Mouse (Mus musculus) forebrain, embryonic 16.5 days (tissue): ENCODE results near the gene Itga1. TPM values are rescaled to one million over a fixed set of nuclear protein-coding genes. Genes with fewer than 3 reads are reported as not detected.

ENCODE experiments used
- ATAC-seq: fragments of 200-750 bp; cut with Nextera tagmentation; 2 replicates; pipeline ENCODE4 v1.8.0; 2017; ENCODE audit warnings: mild to moderate bottlenecking, moderate library complexity
- H3K27ac ChIP-seq: fragments of 300-500 bp; sonication (generic); 2 replicates; pipeline ENCODE4 v1.5.1; 2014; ENCODE audit warnings: low read length, control low read depth
- H3K27me3 ChIP-seq: fragments of 300-500 bp; sonication (generic); replicated peaks from 2 replicates; pipeline ENCODE4 v1.6.1; 2014; ENCODE audit warnings: low read length; ENCODE audit not compliant: control insufficient read depth, insufficient read depth
- H3K36me3 ChIP-seq: fragments of 300-500 bp; sonication (generic); 2 replicates; pipeline ENCODE4 v1.6.1; 2014; ENCODE audit not compliant: control insufficient read depth, insufficient read depth
- H3K4me1 ChIP-seq: fragments of 300-500 bp; sonication (generic); replicated peaks from 2 replicates; pipeline ENCODE4 v1.6.1; 2014; ENCODE audit warnings: low read length; ENCODE audit not compliant: control insufficient read depth, insufficient read depth
- H3K4me2 ChIP-seq: fragments of 300-500 bp; sonication (generic); 2 replicates; pipeline ENCODE4 v1.6.1; 2014; ENCODE audit warnings: mild to moderate bottlenecking, low read length, control low read depth
- H3K4me3 ChIP-seq: fragments of 300-500 bp; sonication (generic); replicated peaks from 2 replicates; pipeline ENCODE4 v1.5.1; 2014; ENCODE audit warnings: mild to moderate bottlenecking, low read length, control low read depth
- H3K9ac ChIP-seq: fragments of 300-500 bp; sonication (generic); replicated peaks from 2 replicates; pipeline ENCODE4 v1.6.1; 2014; ENCODE audit warnings: low read depth, low read length, control low read depth
- H3K9me3 ChIP-seq: fragments of 300-500 bp; sonication (generic); 2 replicates; pipeline ENCODE4 v1.6.1; 2016; ENCODE audit warnings: low read length; ENCODE audit not compliant: control insufficient read depth
- WGBS: fragments of 180-500 bp; shearing (Covaris S2); extraction: QIAGEN DNeasy Blood & Tissue Kit; methylation state at CpG from one replicate; pipeline ENCODE4 v1.1.7; 2014; 5-methylcytosine and 5-hydroxymethylcytosine counted together
- polyA plus RNA-seq: library from polyadenylated mRNA; unstranded; fragments of >200 nt; fragmentation: Nextera tagmentation; extraction: Ambion mirVana; gene quantifications from 2 replicates; pipeline ENCODE4 v1.2.1, GENCODE M21; 2015

Gene Itga1
- polyA plus RNA-seq, 1 experiment from 2014 or later, result 6.6 TPM

- Histone ChIP-seq H3K9ac (no peak overlapping the region), H3K27ac (no peak overlapping the region), H3K9me3 (0 out of 2 replicates have a peak, but pooled peaks cover 2% of the 10 kb centered on the region), H3K4me2 (peak overlapping the region; percentile 99), H3K4me1 (peaks cover 15% of the 10 kb centered on the region), H3K36me3 (peaks cover 10% of the 10 kb centered on the region), H3K27me3 (no peaks in the 10 kb centered on the region), H3K4me3 (peak overlapping the region; percentile 68; the same call in 1 of the 2 replicates)
- 55% methylated on average over 9 of the region's 9 CpGs for WGBS
- ATAC-seq, result no peak
Observed at GRCm38 (mm10) chr13:115090977-115091445, 10.8 kb downstream of the Itga1 start.

GRCm38 (mm10) chr13:115090069-115090976, 11.4 kb downstream of the Itga1 start, which contains the start of gene Pelo:
Gene Pelo, minus strand, starts transcription at chr13:115090186.
- H3K36me3 ChIP-seq, result peaks cover 10% of the 10 kb centered on the region
- no peaks in the 10 kb centered on the region for H3K27me3 ChIP-seq
- H3K4me2 ChIP-seq, result peak within 1 kb of the TSS; percentile 99
- WGBS, result 1% methylated on average over 60 of the region's 60 CpGs
- H3K4me3 ChIP-seq, result peak within 1 kb of the TSS; percentile 68
- peaks cover 15% of the 10 kb centered on the region for H3K4me1 ChIP-seq
- peak within 1 kb of the TSS; percentile 30; the same call in 1 of the 2 replicates for H3K27ac ChIP-seq
- peak; percentile 98 for ATAC-seq
- peak within 1 kb of the TSS; percentile 70 for H3K9ac ChIP-seq
- 0 out of 2 replicates have a peak, but pooled peaks cover 2% of the 10 kb centered on the region for H3K9me3 ChIP-seq

GRCm38 (mm10) chr13:115089395-115090025, 12.3 kb downstream of the Itga1 start:
- 12% methylated on average over 35 of the region's 35 CpGs for WGBS
- peak overlapping the region; percentile 70 for H3K9ac ChIP-seq
- H3K4me2 ChIP-seq, result peak overlapping the region; percentile 99
- peak overlapping the region; percentile 68 for H3K4me3 ChIP-seq
- H3K27me3 ChIP-seq, result no peaks in the 10 kb centered on the region
- ATAC-seq, result peak; percentile 67
- H3K4me1 ChIP-seq, result peaks cover 15% of the 10 kb centered on the region
- H3K36me3 ChIP-seq, result peaks cover 10% of the 10 kb centered on the region
- 0 out of 2 replicates have a peak, but pooled peaks cover 2% of the 10 kb centered on the region for H3K9me3 ChIP-seq
- 0 out of 2 replicates have a peak overlapping the region, but pooled peaks have one; percentile 10 for H3K27ac ChIP-seq

- Histone ChIP-seq H3K4me1 (peaks cover 15% of the 10 kb centered on the region), H3K36me3 (peaks cover 10% of the 10 kb centered on the region), H3K9me3 (0 out of 2 replicates have a peak, but pooled peaks cover 2% of the 10 kb centered on the region), H3K27ac (no peak overlapping the region), H3K9ac (peak overlapping the region; percentile 70), H3K4me3 (peak overlapping the region; percentile 68), H3K27me3 (no peaks in the 10 kb centered on the region), H3K4me2 (peak overlapping the region; percentile 99)
- 73% methylated on average over 11 of the region's 11 CpGs for WGBS
- no peak for ATAC-seq
Observed at GRCm38 (mm10) chr13:115089020-115089394, 12.8 kb downstream of the Itga1 start.

GRCm38 (mm10) chr13:115085974-115086373, 15.8 kb downstream of the Itga1 start:
- no peak overlapping the region for H3K4me3 ChIP-seq
- no peak for ATAC-seq
- H3K27ac ChIP-seq, result no peak overlapping the region
- H3K4me2 ChIP-seq, result no peak overlapping the region
- H3K4me1 ChIP-seq, result peaks cover 15% of the 10 kb centered on the region
- no peaks in the 10 kb centered on the region for H3K27me3 ChIP-seq
- WGBS, result 91% methylated on average over 6 of the region's 6 CpGs
- 0 out of 2 replicates have a peak, but pooled peaks cover 2% of the 10 kb centered on the region for H3K9me3 ChIP-seq
- H3K36me3 ChIP-seq, result peaks cover 10% of the 10 kb centered on the region
- H3K9ac ChIP-seq, result no peak overlapping the region

GRCm38 (mm10) chr13:115082339-115082738, 19.4 kb downstream of the Itga1 start:
- Histone ChIP-seq H3K27ac (no peak overlapping the region), H3K27me3 (no peaks in the 10 kb centered on the region), H3K4me1 (no peaks in the 10 kb centered on the region), H3K36me3 (no peaks in the 10 kb centered on the region), H3K9ac (no peak overlapping the region), H3K4me3 (no peak overlapping the region), H3K9me3 (no peaks in the 10 kb centered on the region), H3K4me2 (no peak overlapping the region)
- 96% methylated on average over 7 of the region's 7 CpGs for WGBS
- no peak for ATAC-seq

- Histone ChIP-seq H3K4me1 (no peaks in the 10 kb centered on the region), H3K27me3 (no peaks in the 10 kb centered on the region), H3K9ac (no peak overlapping the region), H3K4me3 (no peak overlapping the region), H3K36me3 (no peaks in the 10 kb centered on the region), H3K27ac (no peak overlapping the region), H3K9me3 (no peaks in the 10 kb centered on the region), H3K4me2 (no peak overlapping the region)
- ATAC-seq, result no peak
- 95% methylated on average over 3 of the region's 3 CpGs for WGBS
Observed at GRCm38 (mm10) chr13:115079996-115080585, 21.7 kb downstream of the Itga1 start.

- Histone ChIP-seq H3K4me1 (no peaks in the 10 kb centered on the region), H3K36me3 (no peaks in the 10 kb centered on the region), H3K4me3 (no peak overlapping the region), H3K27me3 (no peaks in the 10 kb centered on the region), H3K9ac (no peak overlapping the region), H3K4me2 (no peak overlapping the region), H3K9me3 (no peaks in the 10 kb centered on the region), H3K27ac (no peak overlapping the region)
- 86% methylated on average over 6 of the region's 6 CpGs for WGBS
- ATAC-seq, result no peak
Observed at GRCm38 (mm10) chr13:115078997-115079685, 22.6 kb downstream of the Itga1 start.
